Mouse (Mus musculus): ENCODE measurements around the gene Psmd11. TPM values are rescaled to one million over a fixed set of nuclear protein-coding genes. Genes with fewer than 3 reads are reported as not detected.

Psmd11 gene
- total RNA-seq, 2 experiments from 2014 or later, result 93.5 to 110 TPM

GRCm38 (mm10) chr11:80496640-80497039, 68.2 kb downstream of the Psmd11 start:
- intact Hi-C loops (cut with DNase I), result no loop called here
- DNase-seq (ENCODE audit: low spot score in 2 of 2), result no peak

DNA sequence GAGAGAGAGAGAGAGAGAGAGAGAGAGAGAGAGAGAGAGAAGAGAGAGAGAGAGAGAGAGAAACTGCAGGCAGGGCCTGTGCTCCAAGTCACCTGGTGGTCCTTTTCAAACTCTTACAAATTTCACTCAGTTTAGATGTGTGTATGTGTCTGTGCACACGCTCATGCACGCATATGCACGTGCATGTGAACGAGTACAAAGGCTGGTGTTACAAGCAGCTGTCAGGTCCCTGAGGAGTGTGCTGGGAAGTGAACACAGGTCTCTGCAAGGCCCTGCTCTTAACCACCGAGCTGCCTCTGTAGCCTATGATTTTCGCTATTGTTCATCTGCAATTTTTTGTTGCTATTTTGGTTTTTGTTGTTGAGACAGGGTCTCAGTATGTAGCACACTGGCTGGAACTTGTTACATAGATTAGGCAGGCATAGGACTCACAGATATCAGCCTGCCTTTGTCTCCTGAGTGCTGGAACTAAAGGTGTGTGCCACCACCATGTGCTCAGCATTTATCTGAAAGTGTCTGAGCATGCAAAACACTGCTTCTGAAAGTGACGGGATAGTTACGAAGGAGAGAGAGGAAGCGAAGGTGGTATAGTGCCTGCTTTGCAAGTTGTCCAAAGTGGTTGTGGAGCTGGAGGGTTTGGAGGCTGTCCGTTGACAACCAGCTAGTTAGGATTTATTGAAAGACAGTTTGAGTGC, 69.0 kb downstream of the Psmd11 start:
- no peak for DNase-seq (ENCODE audit: low spot score in 2 of 2)
- intact Hi-C loops (cut with DNase I), result no loop called here

DNA sequence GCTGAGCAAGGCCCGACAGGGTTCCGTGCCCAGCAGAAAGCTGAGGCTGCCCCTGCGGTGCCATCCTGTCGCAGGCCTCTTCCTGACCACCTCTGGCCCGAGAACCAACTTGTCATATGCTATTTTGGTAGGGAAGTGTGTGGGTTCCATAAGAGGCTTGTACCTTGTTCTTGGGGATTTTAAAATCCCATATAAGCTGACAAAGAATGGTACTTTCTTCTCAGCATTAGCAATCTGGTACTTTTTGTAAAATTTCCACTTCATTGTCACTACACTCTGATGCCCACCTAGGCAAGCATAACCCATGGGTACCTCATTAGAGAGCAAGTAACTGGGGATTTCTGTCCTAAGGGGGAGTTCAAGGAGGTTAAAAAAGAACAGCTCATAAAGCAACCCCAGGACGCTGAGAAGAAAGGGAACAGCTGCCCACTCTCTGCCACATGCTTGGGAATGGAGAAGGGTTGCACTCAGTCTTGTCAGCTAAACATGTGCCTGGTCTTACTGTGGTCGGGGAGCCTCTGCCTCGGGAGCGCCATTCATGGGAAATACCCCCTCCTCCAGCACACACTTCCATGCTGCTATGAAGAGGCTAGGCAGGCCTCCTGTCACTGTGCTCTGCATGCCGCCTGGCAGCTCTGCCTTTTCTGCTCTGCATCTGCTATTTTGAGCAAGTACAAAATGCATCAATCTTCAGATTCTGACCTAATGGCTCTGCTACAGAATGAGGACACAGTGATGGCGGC, 70.1 kb downstream of the Psmd11 start:
- DNase-seq (ENCODE audit: low spot score in 2 of 2), result no peak
- intact Hi-C loops (cut with DNase I), result no loop called here

- no peak for DNase-seq (ENCODE audit: low spot score in 2 of 2)
- intact Hi-C loops (cut with DNase I), result no loop called here
Observed at GRCm38 (mm10) chr11:80499550-80499952, 71.1 kb downstream of the Psmd11 start.

DNA sequence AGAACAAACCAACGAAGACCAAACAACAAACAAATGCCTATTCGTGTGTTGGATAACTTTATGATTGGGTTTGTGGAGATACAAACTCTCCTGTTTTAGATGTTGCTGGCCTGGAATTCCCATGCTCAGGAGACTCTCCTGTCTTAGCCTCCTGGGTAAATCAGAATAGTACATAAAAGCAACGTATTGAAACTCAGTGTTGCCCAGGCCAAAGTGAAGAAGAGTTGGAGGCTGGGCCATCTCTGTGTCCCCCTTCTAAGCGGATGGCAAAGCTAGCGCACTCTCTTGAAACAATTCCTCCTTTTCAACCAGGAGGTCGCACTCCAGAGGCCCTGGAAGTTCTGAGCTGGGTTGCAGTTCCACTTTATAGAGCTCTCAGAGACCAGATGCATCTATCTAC, 74.9 kb downstream of the Psmd11 start:
- intact Hi-C loops (cut with DNase I), result no loop called here

GRCm38 (mm10) chr11:80503726-80504452, 75.5 kb downstream of the Psmd11 start:
- peak; percentile 94 to 99 for DNase-seq (ENCODE audit: low spot score in 2 of 2)
- intact Hi-C loops (cut with DNase I), result loop anchor here (1.0 to 2.0 kb wide), 2 partner anchors 15 to 16 kb away; no protein-coding TSS in a partner anchor

More for the DNA sequence above, 74.9 kb downstream of the Psmd11 start:
- DNase-seq (ENCODE audit: low spot score in 2 of 2), result no peak

DNA sequence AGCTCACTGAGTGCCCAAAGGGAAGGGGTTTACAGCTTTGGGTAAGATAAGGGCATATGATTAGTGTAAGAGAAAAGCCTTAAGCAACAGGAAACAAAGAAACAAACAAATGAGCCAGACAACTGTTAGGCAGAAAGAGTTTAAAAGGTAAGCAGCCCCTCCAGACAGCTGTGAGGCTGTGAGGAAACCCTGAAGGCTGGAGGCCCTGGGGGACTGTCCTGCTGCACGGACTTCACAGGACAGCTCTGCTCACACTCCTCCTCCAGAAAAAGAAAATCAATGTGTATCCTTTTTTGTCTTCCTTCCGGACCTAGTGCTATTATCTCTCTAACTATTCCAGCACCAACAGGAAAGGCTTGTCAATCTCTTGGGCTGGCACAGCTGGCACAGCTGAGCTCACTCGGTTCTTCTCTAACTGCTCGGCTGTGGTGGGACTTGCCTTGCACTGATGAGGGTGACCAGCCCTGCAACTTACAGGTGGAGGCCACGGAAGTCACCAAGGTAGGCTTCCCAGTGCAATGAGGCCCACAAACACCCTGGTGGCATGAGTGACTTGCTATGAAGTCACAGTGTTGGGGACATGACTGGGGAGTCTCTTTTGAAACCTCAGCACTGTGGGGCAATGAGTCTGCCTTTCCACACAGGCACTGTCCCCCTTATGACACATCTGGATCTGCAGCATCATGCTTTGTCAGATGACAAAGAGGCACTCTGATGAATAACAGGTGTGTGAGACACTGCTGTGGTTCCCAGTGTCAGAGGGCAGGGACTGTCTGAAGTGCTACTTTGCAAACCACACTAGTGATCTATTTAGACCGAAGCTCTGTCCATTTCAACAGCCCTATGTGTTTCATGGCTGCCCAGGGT, 76.3 kb downstream of the Psmd11 start:
- DNase-seq (ENCODE audit: low spot score in 2 of 2), result no peak
- intact Hi-C loops (cut with DNase I), result loop anchor here (1.0 to 5.0 kb wide), 4 partner anchors 14 to 99 kb away; no protein-coding TSS in a partner anchor

DNA sequence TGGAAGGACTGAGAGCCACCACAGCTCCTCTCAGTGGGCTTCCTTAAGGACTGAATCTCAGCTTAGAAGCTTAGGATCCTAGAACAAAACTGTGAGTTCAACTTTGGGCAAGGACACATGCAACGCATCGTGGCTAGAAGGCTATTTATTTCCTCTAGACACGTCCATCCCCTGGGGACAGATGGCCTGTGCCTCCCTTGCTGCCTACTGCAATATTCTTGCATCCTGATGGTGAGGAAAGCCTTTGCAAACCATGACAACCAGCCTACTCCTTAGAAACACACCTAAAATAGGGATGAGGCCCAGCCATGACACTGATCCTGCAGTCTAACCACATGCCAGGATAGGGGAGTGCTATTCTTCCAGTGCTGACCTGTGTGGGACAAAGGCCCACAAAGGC, 77.2 kb downstream of the Psmd11 start:
- DNase-seq (ENCODE audit: low spot score in 2 of 2), result peak in 1 of 2 experiments; percentile 92
- intact Hi-C loops (cut with DNase I), result loop anchor here (1.0 to 5.0 kb wide), 3 partner anchors 13 to 98 kb away; no protein-coding TSS in a partner anchor

GRCm38 (mm10) chr11:80506483-80506882, 78.1 kb downstream of the Psmd11 start:
- no peak for DNase-seq (ENCODE audit: low spot score in 2 of 2)
- intact Hi-C loops (cut with DNase I), result loop anchor here (5.0 kb wide), 1 partner anchor 46 kb away; no protein-coding TSS in a partner anchor

GRCm38 (mm10) chr11:80507791-80508190, 79.4 kb downstream of the Psmd11 start:
- no peak for DNase-seq (ENCODE audit: low spot score in 2 of 2)
- intact Hi-C loops (cut with DNase I), result loop anchor here (5.0 kb wide), 1 partner anchor 45 kb away; no protein-coding TSS in a partner anchor

DNA sequence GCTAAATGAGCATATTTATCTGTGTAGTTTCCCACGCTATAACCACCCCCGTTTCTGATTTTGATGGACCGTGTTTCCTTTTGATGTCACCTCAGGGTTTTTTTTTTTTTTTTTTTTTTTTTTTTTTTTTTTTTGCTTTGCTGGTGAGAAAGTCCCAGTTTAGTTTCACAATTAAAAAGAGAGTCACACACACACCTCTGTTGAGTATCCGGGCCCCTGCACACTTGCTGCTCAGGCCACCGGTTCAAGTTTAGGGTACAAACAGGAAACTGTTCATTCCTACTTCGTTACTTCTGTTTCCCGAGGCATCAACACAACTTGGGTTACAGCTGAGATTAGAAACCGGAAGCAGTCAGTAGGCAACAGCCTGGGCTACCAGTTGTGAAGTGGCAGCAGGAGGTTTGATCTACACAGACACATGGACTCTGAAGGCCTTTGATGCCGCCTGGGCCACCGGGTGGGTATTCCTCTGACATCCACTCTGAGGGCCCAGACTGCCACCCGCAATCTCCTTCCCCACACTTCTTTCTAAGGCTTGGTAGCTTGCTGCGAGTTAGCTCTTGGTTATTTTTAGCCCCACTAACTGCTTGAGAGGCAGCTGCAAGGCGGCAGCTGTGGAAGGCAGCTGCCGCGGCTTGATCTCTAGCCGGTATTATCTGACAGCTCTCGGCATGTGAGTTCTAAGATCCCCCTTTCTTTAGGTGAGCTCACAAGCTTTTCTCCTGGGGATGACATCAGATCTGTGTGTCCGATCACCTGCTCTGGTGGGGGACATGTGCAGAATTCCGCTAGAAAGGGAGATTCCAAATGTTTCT, 80.2 kb downstream of the Psmd11 start:
- intact Hi-C loops (cut with DNase I), result loop anchor here (5.0 kb wide), 1 partner anchor 44 kb away; no protein-coding TSS in a partner anchor

GRCm38 (mm10) chr11:80509176-80509506, 80.7 kb downstream of the Psmd11 start:
- DNase-seq (ENCODE audit: low spot score in 2 of 2), result no peak
- intact Hi-C loops (cut with DNase I), result loop anchor here (5.0 kb wide), 1 partner anchor 43 kb away; no protein-coding TSS in a partner anchor

More for the DNA sequence above, 80.2 kb downstream of the Psmd11 start:
- peak; percentile 49 to 66 for DNase-seq (ENCODE audit: low spot score in 2 of 2)

DNA sequence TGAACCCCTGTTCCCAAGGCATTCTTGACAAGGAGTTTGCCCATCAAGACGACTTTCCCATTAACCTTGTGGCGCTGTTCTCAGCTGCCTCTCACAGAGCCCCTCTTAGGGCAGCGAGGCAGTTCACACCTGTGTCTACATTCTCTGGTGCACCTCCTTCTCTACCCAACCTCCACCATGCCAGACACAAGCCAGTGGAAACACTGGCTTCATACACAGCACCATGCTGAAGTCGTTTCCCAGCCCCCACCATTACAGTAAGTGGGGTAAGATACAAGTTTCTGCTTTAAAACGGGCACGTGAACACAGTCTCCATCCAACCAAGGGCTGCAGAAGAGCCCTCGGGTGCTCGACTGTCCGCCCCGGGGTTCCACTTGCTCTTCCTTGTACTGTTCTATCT, 81.7 kb downstream of the Psmd11 start:
- no peak for DNase-seq (ENCODE audit: low spot score in 2 of 2)
- intact Hi-C loops (cut with DNase I), result no loop called here

DNA sequence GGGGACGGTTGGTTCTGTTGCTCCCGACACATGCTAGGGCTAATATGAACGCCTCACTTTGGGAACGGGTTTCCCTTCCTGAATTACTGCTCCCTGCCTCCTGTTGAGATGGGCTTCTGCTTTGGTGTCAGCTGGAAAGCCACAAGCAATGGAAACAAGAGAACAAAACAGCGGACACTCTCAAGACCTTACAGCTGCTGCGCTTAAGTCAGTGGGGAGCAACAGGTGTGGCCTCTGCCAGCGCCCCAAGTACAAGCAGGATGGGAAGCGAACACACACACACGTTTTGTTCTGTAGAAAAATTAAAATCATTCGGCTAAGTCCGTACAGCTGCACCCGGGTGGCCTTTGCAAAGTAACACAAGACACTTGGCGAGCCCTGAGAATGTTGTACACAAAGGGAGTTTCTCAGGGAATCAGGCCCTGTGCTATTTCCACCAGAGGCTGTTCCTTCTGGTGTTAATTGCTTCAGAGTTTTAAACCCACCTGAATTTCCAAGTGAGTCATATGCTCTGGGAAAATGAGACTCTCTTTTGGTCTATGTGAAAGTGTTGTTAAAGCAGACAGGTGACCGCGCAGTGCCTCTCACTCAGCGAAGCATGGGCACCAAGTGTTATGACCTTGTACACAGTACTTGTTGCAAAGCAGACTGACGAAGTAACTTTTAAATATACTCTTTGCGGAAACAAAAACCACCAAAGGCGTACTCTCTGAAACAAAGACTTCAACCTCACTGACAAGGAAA, 84.1 kb downstream of the Psmd11 start:
- DNase-seq (ENCODE audit: low spot score in 2 of 2), result no peak
- intact Hi-C loops (cut with DNase I), result no loop called here

- intact Hi-C loops (cut with DNase I), result no loop called here
- DNase-seq (ENCODE audit: low spot score in 2 of 2), result no peak
Observed at GRCm38 (mm10) chr11:80513796-80514195, 85.4 kb downstream of the Psmd11 start.

- DNase-seq (ENCODE audit: low spot score in 2 of 2), result no peak
- intact Hi-C loops (cut with DNase I), result loop anchor here (5.0 kb wide), 1 partner anchor 33 kb away; no protein-coding TSS in a partner anchor
Observed at GRCm38 (mm10) chr11:80515346-80515745, 86.9 kb downstream of the Psmd11 start.

DNA sequence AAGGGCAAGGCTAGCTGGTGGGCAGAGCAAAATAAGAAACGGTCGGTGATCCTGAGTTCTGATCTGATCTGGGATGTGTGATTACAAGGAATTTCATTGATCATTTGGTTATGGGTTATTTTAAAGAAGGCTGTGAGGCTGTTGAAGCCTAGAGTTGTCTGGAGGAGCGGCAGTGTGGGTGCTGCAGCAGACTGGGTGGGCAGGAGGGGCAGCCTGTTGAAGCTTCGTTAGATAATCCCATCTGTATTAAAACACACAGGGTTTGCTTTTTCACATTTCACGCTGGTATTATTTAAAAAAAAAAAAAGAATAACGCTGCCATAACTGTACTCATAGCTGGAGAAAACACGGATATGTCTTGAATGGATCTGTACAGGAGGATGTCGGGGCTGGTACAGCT, 87.5 kb downstream of the Psmd11 start:
- intact Hi-C loops (cut with DNase I), result loop anchor here (5.0 kb wide), 1 partner anchor 34 kb away; no protein-coding TSS in a partner anchor

More for the DNA sequence above, 87.5 kb downstream of the Psmd11 start:
- DNase-seq (ENCODE audit: low spot score in 2 of 2), result no peak

Measured in left cerebral cortex, postnatal 25 days (tissue).